In the genomic region with DNA sequence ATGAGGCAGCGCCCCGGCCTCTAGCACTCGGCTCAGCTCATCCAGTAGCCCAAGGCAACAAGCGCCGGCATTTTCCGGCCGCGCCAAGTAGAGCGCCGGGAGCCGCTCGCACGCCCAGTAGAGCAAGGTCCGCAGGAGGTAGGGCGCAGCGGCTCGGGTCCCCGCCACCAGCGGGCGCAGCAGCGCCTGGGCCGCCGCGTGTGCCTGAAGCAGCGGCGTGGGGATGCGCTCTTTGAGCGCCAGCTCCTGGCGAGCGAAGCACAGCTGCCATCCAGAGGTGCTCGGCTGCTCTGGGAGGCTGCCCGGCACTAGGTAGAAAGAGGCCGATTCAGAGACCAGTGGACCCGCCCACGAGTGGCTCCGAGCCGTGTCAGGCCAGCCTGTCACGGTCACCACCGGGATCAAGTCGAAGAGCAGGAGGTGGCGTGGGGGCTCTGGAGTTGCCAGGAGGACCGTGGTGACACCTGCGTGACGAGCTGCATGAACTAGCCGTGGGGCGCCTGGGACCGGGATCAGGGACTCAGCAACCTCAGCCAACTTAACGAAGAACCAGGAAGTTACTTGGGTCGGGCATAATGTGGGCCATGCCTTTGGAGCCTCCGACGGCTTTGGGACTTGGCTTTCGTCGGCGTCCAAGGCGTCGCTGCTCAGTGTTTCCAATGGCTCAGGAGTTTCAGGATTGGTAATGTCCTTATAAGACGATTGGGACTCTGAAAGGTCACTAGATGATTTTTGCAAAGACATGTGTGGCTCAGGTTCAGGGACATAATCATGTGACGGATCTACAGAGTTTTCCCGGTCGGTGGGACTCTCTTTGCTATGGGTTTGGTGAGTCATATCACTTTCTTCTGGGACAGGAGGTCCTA, we compare ENCODE assay signal across 8 mouse cellular contexts. TPM values are rescaled to one million over a fixed set of nuclear protein-coding genes. Genes with fewer than 3 reads are reported as not detected.
DNase-seq lines count a peak whose midpoint lies in the region; ATAC-seq and TF ChIP-seq lines count a peak whose summit lies in the region.

No protein-coding gene starts in this region.

- peaks cover 56% of the 10 kb centered on the region for H3K27me3 ChIP-seq in embryonic facial prominence, embryonic 12.5 days
- H3K27me3 ChIP-seq in heart, adult 2 months (ENCODE audit: control insufficient read depth, insufficient read depth, low read length) = no peaks in the 10 kb centered on the region
- peaks cover 16% of the 10 kb centered on the region for H3K27me3 ChIP-seq in midbrain, embryonic 16.5 days (ENCODE audit: control insufficient read depth, insufficient read depth, low read depth, low read length)

- no peaks in the 10 kb centered on the region for H3K36me3 ChIP-seq in embryonic facial prominence, embryonic 12.5 days
- H3K36me3 ChIP-seq in heart, adult 2 months (ENCODE audit: control insufficient read depth, insufficient read depth, low read length) = no peaks in the 10 kb centered on the region
- no peaks in the 10 kb centered on the region for H3K36me3 ChIP-seq in midbrain, embryonic 16.5 days (ENCODE audit: control insufficient read depth, insufficient read depth, low read length)

- DNase-seq in left cerebral cortex, adult 18-20 months (ENCODE audit: low spot score in 2 of 2) = peak; percentile 57 to 78
- DNase-seq in left cerebral cortex, adult 11 months (ENCODE audit: low spot score) = no peak
- peak; percentile 85 to 88 for DNase-seq in heart, adult 2 months
- DNase-seq in kidney, adult 18-20 months = peak; percentile 84
- peak; percentile 76 for DNase-seq in liver
- DNase-seq in spleen, adult 18-20 months = peak; percentile 59 to 79

- ATAC-seq in embryonic facial prominence, embryonic 12.5 days (ENCODE audit: insufficient number of reproducible peaks, insufficient read depth, low FRiP score, low TSS enrichment) = peak; percentile 22; the same call in 1 of the 2 replicates
- ATAC-seq in midbrain, embryonic 16.5 days = peak; percentile 29; the same call in 1 of the 2 replicates

- peak overlapping the region; percentile 52 for H3K9ac ChIP-seq in embryonic facial prominence, embryonic 12.5 days
- peak overlapping the region; percentile 69 for H3K9ac ChIP-seq in heart, adult 2 months (ENCODE audit: low read depth, low read length)
- peak overlapping the region; percentile 64 for H3K9ac ChIP-seq in midbrain, embryonic 16.5 days (ENCODE audit: low read depth, low read length)

- intact Hi-C loops in heart, adult 2 months (cut with DNase I) = loop anchor here (2.0 kb wide), 4 partner anchors 33 to 73 kb away; a partner anchor contains a TSS

- peak; percentile 19; the same call in 1 of the 2 replicates for TF ChIP-seq EP300 in heart, adult 2 months (IDR thresholded peaks at IDR 0.05; ENCODE audit: insufficient read depth, low read depth, low read length)

- H3K79me2 ChIP-seq in heart, adult 2 months (replicated peaks; ENCODE audit: control insufficient read depth, insufficient read depth, low read length) = no peaks in the 10 kb centered on the region

- TF ChIP-seq POLR2A in heart, adult 2 months (IDR thresholded peaks at IDR 0.05; ENCODE audit: insufficient read depth, low read depth, low read length) = no peak

- peaks cover 50% of the 10 kb centered on the region for H3K4me1 ChIP-seq in embryonic facial prominence, embryonic 12.5 days
- H3K4me1 ChIP-seq in heart, adult 2 months (ENCODE audit: control insufficient read depth, insufficient read depth, low read length) = peaks cover 4% of the 10 kb centered on the region; the same call in 1 of the 2 replicates
- peaks cover 48% of the 10 kb centered on the region for H3K4me1 ChIP-seq in midbrain, embryonic 16.5 days (ENCODE audit: control insufficient read depth, insufficient read depth, low read length)

- peak; percentile 94 for TF ChIP-seq CTCF in heart, adult 2 months (IDR thresholded peaks at IDR 0.05)

- WGBS in embryonic facial prominence, embryonic 12.5 days = 1% methylated on average over 60 of the region's 60 CpGs
- 1% methylated on average over 60 of the region's 60 CpGs for WGBS in heart, adult 2 months
- under 1% methylated on average over 60 of the region's 60 CpGs for WGBS in midbrain, embryonic 16.5 days

- H3K9me3 ChIP-seq in embryonic facial prominence, embryonic 12.5 days = no peaks in the 10 kb centered on the region
- H3K9me3 ChIP-seq in midbrain, embryonic 16.5 days (replicated peaks; ENCODE audit: control insufficient read depth, low read length, poor library complexity, severe bottlenecking) = no peaks in the 10 kb centered on the region

- peak overlapping the region; percentile 42 for H3K4me3 ChIP-seq in embryonic facial prominence, embryonic 12.5 days
- H3K4me3 ChIP-seq in heart, adult 2 months = peak overlapping the region; percentile 68
- H3K4me3 ChIP-seq in midbrain, embryonic 16.5 days (ENCODE audit: low read depth, low read length) = peak overlapping the region; percentile 54

- peak overlapping the region; percentile 90 for H3K4me2 ChIP-seq in embryonic facial prominence, embryonic 12.5 days (replicated peaks)
- peak overlapping the region; percentile 90 for H3K4me2 ChIP-seq in midbrain, embryonic 16.5 days (ENCODE audit: low read length)

- H3K27ac ChIP-seq in embryonic facial prominence, embryonic 12.5 days = no peak overlapping the region
- H3K27ac ChIP-seq in heart, adult 2 months = peak overlapping the region; percentile 73
- H3K27ac ChIP-seq in midbrain, embryonic 16.5 days (ENCODE audit: low read length) = peak overlapping the region; percentile 45

RNA-seq across cellular contexts. Expression of a gene that starts 1.4 kb away (rescaled TPM):
- total RNA-seq in left cerebral cortex, adult 18-20 months (2021) = under 1 TPM in 1 of 2 experiments, not detected in 1; 0.26 TPM
- polyA plus RNA-seq in embryonic facial prominence, embryonic 12.5 days (2016; fragmentation: Nextera tagmentation; extraction: Ambion mirVana) = 2.9 and 3.0 TPM in 2 replicates
- under 1 TPM; 0.25 to 0.29 TPM for total RNA-seq in heart, adult 2 months (2021)
- 0.44 and 0.47 TPM in 2 replicates for polyA plus RNA-seq in heart, adult 2 months (2012; rRNA removed)
- polyA plus RNA-seq in midbrain, embryonic 16.5 days (2015; fragmentation: Nextera tagmentation; extraction: Ambion mirVana) = 0.54 and 0.56 TPM in 2 replicates

RNA-seq across cellular contexts. Expression of a gene that starts 2.4 kb away (rescaled TPM):
- 10 to 100 TPM; 17.1 to 18.5 TPM for total RNA-seq in left cerebral cortex, adult 18-20 months (2021)
- 1.7 and 2.2 TPM in 2 replicates for polyA plus RNA-seq in embryonic facial prominence, embryonic 12.5 days (2016; fragmentation: Nextera tagmentation; extraction: Ambion mirVana)
- total RNA-seq in heart, adult 2 months (2021) = 1 to 10 TPM; 1.9 to 2.5 TPM
- polyA plus RNA-seq in heart, adult 2 months (2012; rRNA removed) = 3.3 and 4.3 TPM in 2 replicates
- 4.1 and 4.5 TPM in 2 replicates for polyA plus RNA-seq in midbrain, embryonic 16.5 days (2015; fragmentation: Nextera tagmentation; extraction: Ambion mirVana)

RNA-seq across cellular contexts. Expression of a gene that starts 8.3 kb away (rescaled TPM):
- total RNA-seq in left cerebral cortex, adult 18-20 months (2021) = 1 to 10 TPM; 1.2 TPM
- polyA plus RNA-seq in embryonic facial prominence, embryonic 12.5 days (2016; fragmentation: Nextera tagmentation; extraction: Ambion mirVana) = 11.1 and 11.9 TPM in 2 replicates
- total RNA-seq in heart, adult 2 months (2021) = 1 to 10 TPM; 4.1 TPM
- polyA plus RNA-seq in heart, adult 2 months (2012; rRNA removed) = 10.3 and 16.4 TPM in 2 replicates
- 1.4 and 1.6 TPM in 2 replicates for polyA plus RNA-seq in midbrain, embryonic 16.5 days (2015; fragmentation: Nextera tagmentation; extraction: Ambion mirVana)

RNA-seq across cellular contexts. Expression of a gene that starts 11.1 kb away (rescaled TPM):
- not detected for total RNA-seq in left cerebral cortex, adult 18-20 months (2021)
- not detected in 2 replicates for polyA plus RNA-seq in embryonic facial prominence, embryonic 12.5 days (2016; fragmentation: Nextera tagmentation; extraction: Ambion mirVana)
- total RNA-seq in heart, adult 2 months (2021) = not detected
- 0.02 and 0.09 TPM in 2 replicates for polyA plus RNA-seq in heart, adult 2 months (2012; rRNA removed)
- polyA plus RNA-seq in midbrain, embryonic 16.5 days (2015; fragmentation: Nextera tagmentation; extraction: Ambion mirVana) = not detected in 2 replicates

RNA-seq across cellular contexts. Expression of a gene that starts 14.2 kb away (rescaled TPM):
- total RNA-seq in left cerebral cortex, adult 18-20 months (2021) = not detected
- not detected in 2 replicates for polyA plus RNA-seq in embryonic facial prominence, embryonic 12.5 days (2016; fragmentation: Nextera tagmentation; extraction: Ambion mirVana)
- not detected for total RNA-seq in heart, adult 2 months (2021)
- 0.15 and 0.20 TPM in 2 replicates for polyA plus RNA-seq in heart, adult 2 months (2012; rRNA removed)
- not detected in 2 replicates for polyA plus RNA-seq in midbrain, embryonic 16.5 days (2015; fragmentation: Nextera tagmentation; extraction: Ambion mirVana)
